Mouse (Mus musculus) Patski (cell line): ENCODE data around the gene Eps15l1. TPM values are rescaled to one million over a fixed set of nuclear protein-coding genes. Genes with fewer than 3 reads are reported as not detected.

Source experiments
- ATAC-seq: fragments of 100-300 bp; one replicate; pipeline ENCODE4 v1.8.0; 2021
- CTCF ChIA-PET: fragments of 350-600 bp; sonication (Branson Sonifier 250); formaldehyde crosslinking; loops from one replicate; lab custom pipeline; 2022; ENCODE audit warnings: inconsistent platforms; lab: Charles Lee
- POLR2A ChIA-PET: fragments of 350-600 bp; sonication (Branson Sonifier 250); formaldehyde crosslinking; loops from one replicate; lab custom pipeline; 2022; ENCODE audit warnings: antibody characterized with exemption, inconsistent platforms; lab: Charles Lee
- DNase-seq: peaks from one replicate; pipeline ENCODE4 v3.0.0-alpha.2; 2011; ENCODE audit warnings: low read depth, low spot score
- H3K27me3 ChIP-seq: fragments of 371-371 bp; one replicate; pipeline ENCODE4 v1.5.1; 2021
- CTCF ChIP-seq: fragments of 100-300 bp; IDR thresholded peaks from one replicate; pipeline ENCODE4 v1.5.1; 2021
- in situ Hi-C: fragments of 300-500 bp; cut with MboI; formaldehyde crosslinking; loops from 3 replicates; pipeline ENCODE4 v1.11.1; 2018; ENCODE audit warnings: low pct_unique_long_range_greater_than_20kb, mixed read lengths
- polyA plus RNA-seq: library from polyadenylated mRNA; unstranded; gene quantifications from one replicate; pipeline ENCODE4 v1.2.3, GENCODE M21; 2021

Gene Eps15l1
- polyA plus RNA-seq, 1 experiment from 2014 or later = 63.4 TPM

DNA sequence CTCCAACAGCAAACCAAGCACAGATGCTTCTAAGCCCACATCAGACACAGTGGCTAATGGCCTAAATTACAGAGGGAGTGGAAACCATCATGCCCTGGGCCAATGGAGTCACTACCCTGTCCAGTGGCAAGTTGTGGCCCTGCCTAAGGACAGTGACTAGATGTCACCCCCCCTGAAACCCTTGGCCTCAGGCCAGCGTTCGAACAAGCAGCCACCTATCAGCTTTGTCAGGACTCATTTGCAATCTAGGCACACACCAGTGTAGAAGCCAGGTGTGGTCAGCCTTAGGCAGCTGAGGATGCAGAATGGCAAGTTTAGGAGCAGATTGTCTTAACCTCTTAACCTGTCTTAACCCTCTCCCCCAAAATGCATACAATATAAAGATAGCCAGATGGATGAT lies 6.0 kb downstream of the Eps15l1 start:
- POLR2A ChIA-PET = no interaction called here
- ATAC-seq (no peak), DNase-seq (no peak)
- in situ Hi-C loops = no loop called here
- H3K27me3 ChIP-seq = no peaks in the 10 kb centered on the region
- no peak for TF ChIP-seq CTCF
- CTCF ChIA-PET = interaction anchor here (1.4 kb wide), 1 partner anchor 10 kb away, joined by 3 read pairs; no protein-coding TSS in a partner anchor

- no peak for TF ChIP-seq CTCF
- H3K27me3 ChIP-seq = no peaks in the 10 kb centered on the region
- POLR2A ChIA-PET = no interaction called here
- CTCF ChIA-PET = no interaction called here
- DNase-seq = no peak
- no peak for ATAC-seq
- in situ Hi-C loops = no loop called here
These were observed 7.4 kb downstream of the Eps15l1 start for GRCm38 (mm10) chr8:72413839-72414238.

GRCm38 (mm10) chr8:72409443-72409842 lies 11.8 kb downstream of the Eps15l1 start:
- no peak for TF ChIP-seq CTCF
- ChIA-PET POLR2A (interaction anchor here (0.6 to 1.2 kb wide), 2 partner anchors 90 to 485 kb away, joined by 3 read pairs; partner anchors contain the start of gene Klf2), CTCF (no interaction called here)
- ATAC-seq (no peak), DNase-seq (no peak)
- H3K27me3 ChIP-seq = no peaks in the 10 kb centered on the region
- in situ Hi-C loops = no loop called here

GRCm38 (mm10) chr8:72407878-72408277 lies 13.4 kb downstream of the Eps15l1 start:
- no peaks in the 10 kb centered on the region for H3K27me3 ChIP-seq
- ChIA-PET POLR2A (no interaction called here), CTCF (interaction anchor here (1.1 to 1.5 kb wide), 3 partner anchors 8 to 19 kb away, joined by 4 to 5 read pairs (median 4); no protein-coding TSS in a partner anchor)
- DNase-seq (no peak), ATAC-seq (no peak)
- TF ChIP-seq CTCF = no peak
- in situ Hi-C loops = no loop called here

GRCm38 (mm10) chr8:72402981-72403380 lies 18.3 kb downstream of the Eps15l1 start:
- DNase-seq (no peak), ATAC-seq (no peak)
- H3K27me3 ChIP-seq = no peaks in the 10 kb centered on the region
- ChIA-PET CTCF (interaction anchor here (0.7 to 1.9 kb wide), 5 partner anchors 9 to 20 kb away, joined by 3 to 5 read pairs (median 3); no protein-coding TSS in a partner anchor), POLR2A (no interaction called here)
- TF ChIP-seq CTCF = no peak
- in situ Hi-C loops = no loop called here

DNA sequence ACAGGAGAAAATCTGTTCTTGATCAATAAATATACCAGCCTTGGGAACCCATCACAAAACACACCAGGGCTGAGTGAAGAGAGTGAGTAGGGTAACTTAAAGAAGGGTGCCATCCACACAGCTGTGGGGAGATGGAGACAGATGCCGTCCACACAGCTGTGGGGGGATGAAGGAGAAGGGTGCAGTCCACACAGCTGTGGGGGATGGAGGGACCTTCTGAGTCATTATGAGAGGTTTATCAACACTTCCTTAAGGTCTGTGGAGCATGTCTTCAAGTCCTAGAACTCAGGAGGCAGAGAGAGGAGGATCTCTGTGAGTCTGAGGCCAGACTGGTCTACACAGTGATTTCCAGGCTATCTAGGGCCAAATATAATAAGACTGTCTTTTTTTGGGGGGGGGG lies 19.9 kb downstream of the Eps15l1 start:
- ChIA-PET CTCF (interaction anchor here (1.4 kb wide), 1 partner anchor 44 kb away, joined by 3 read pairs; no protein-coding TSS in a partner anchor), POLR2A (no interaction called here)
- no peaks in the 10 kb centered on the region for H3K27me3 ChIP-seq
- TF ChIP-seq CTCF = no peak
- DNase-seq = no peak
- no peak for ATAC-seq
- in situ Hi-C loops = no loop called here

DNA sequence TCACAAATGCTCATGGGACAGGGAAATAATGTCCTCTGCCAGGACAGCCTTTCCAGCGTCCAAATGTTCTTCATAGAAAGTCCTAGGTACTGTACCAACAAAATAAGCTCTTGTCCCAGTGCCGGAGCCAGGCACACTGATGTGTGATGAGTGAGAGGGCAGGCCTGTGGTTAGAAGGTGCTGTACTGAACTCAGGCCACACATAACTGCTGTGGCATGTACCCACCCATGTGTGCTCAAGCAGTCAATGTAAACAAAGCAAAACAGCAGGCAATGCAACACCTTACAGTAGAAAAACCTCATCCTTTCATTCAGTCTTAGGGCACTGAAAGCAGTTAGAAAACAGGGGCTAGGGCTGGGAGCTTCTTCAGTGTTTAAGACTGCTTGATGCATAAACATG lies 35.5 kb downstream of the Eps15l1 start:
- H3K27me3 ChIP-seq = no peaks in the 10 kb centered on the region
- CTCF ChIA-PET = interaction anchor here (1.3 kb wide), 1 partner anchor 20 kb away, joined by 3 read pairs; no protein-coding TSS in a partner anchor
- ATAC-seq (no peak), DNase-seq (no peak)
- in situ Hi-C loops = no loop called here
- POLR2A ChIA-PET = interaction anchor here (1.1 kb wide), 1 partner anchor 9 kb away, joined by 3 read pairs; no protein-coding TSS in a partner anchor
- TF ChIP-seq CTCF = no peak

DNA sequence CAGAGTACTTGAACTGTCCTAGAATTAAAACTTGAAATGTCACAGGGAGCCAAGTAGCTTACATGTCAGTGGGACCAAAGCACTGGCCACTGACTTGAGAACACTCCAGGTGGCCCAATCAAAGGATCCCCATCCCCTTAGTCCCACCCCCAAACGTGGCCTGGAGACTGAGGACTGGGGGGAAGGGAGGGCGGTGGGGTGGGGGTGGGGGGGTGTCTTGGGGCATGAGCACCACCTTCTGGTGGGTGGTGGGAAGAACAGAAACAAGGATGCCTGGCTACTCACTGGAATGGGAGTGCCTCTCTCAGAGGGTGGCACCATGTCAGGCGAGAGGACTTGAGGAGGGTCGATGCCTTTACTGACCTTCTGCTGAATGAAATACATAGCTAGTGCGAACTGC lies 38.9 kb downstream of the Eps15l1 start:
- TF ChIP-seq CTCF = no peak
- ChIA-PET CTCF (interaction anchor here (1.1 to 1.4 kb wide), 3 partner anchors 12 to 121 kb away, joined by 3 read pairs; no protein-coding TSS in a partner anchor), POLR2A (interaction anchor here (1.3 kb wide), 1 partner anchor 10 kb away, joined by 3 read pairs; no protein-coding TSS in a partner anchor)
- no peak for ATAC-seq
- no peaks in the 10 kb centered on the region for H3K27me3 ChIP-seq
- no peak for DNase-seq
- in situ Hi-C loops = no loop called here

DNA sequence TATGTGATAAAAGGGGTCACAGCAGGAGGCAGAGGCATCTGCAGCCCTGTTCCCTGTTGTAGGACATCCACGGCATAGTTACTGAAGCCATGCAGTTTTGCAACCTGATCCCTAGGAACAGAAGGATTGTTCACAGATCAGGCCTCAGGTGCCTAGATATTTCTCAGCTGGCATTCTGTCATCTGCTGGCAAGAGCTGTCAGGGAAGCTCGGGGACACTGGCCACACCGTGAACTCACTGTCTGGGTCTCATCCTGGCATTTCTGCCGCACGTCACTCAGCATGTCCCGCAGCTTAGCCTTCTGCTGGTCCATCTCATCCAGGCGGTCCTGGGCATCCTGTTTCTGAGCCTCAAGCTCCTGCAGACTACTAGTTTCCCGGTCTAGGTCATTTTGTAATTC lies 40.6 kb downstream of the Eps15l1 start:
- CTCF ChIA-PET = interaction anchor here (0.8 to 1.3 kb wide), 2 partner anchors 12 to 42 kb away, joined by 3 read pairs; no protein-coding TSS in a partner anchor
- DNase-seq (no peak), ATAC-seq (no peak)
- in situ Hi-C loops = no loop called here
- no peaks in the 10 kb centered on the region for H3K27me3 ChIP-seq
- TF ChIP-seq CTCF = no peak
- POLR2A ChIA-PET = interaction anchor here (0.5 kb wide), 1 partner anchor 109 kb away, joined by 5 read pairs; no protein-coding TSS in a partner anchor

GRCm38 (mm10) chr8:72376900-72377299 lies 44.4 kb downstream of the Eps15l1 start:
- ATAC-seq (no peak), DNase-seq (no peak)
- no peak for TF ChIP-seq CTCF
- H3K27me3 ChIP-seq = no peaks in the 10 kb centered on the region
- POLR2A ChIA-PET = interaction anchor here (0.6 kb wide), 1 partner anchor 29 kb away, joined by 3 read pairs; no protein-coding TSS in a partner anchor
- in situ Hi-C loops = no loop called here
- CTCF ChIA-PET = interaction anchor here (1.2 kb wide), 1 partner anchor 17 kb away, joined by 3 read pairs; no protein-coding TSS in a partner anchor

- CTCF ChIA-PET = interaction anchor here (1.2 kb wide), 1 partner anchor 18 kb away, joined by 3 read pairs; no protein-coding TSS in a partner anchor
- H3K27me3 ChIP-seq = no peaks in the 10 kb centered on the region
- POLR2A ChIA-PET = no interaction called here
- in situ Hi-C loops = no loop called here
- no peak for DNase-seq
- no peak for ATAC-seq
- no peak for TF ChIP-seq CTCF
These were observed 45.0 kb downstream of the Eps15l1 start for GRCm38 (mm10) chr8:72376309-72376708.
